Mouse (Mus musculus) E14TG2a.4 (cell line): Measurements from ENCODE around the gene Tm9sf1.

Experiments used
- CTCF ChIP-seq: conservative IDR thresholded peaks from 2 replicates; pipeline ENCODE4 v1.5.1; 2014; ENCODE audit warnings: low read length
- NANOG ChIP-seq: IDR thresholded peaks from 2 replicates; pipeline ENCODE4 v1.6.1; 2014; ENCODE audit warnings: borderline replicate concordance, low read length, mixed read lengths
- POU5F1 ChIP-seq: IDR thresholded peaks from 2 replicates; pipeline ENCODE4 v1.6.1; 2014; ENCODE audit warnings: low read length, borderline replicate concordance

DNA sequence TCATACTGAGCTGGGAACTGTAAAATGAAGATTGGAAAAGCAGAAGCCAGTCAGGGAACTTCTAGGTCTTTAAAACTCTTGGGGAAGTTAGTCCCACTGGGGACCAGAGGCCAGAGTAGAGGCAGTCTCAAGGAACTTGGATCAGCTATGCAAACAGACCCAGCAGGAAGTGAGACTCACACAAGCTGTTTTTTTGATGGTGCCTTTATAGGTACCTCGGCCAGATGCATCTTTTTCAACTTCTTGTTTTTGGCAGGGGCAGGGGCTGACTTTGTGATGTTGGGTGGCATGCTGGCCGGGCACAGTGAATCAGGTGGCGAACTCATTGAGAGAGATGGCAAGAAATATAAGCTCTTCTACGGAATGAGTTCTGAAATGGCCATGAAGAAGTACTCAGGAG, 34.0 kb upstream of the Tm9sf1 start:
- TF ChIP-seq CTCF, result no peak
- no peak for TF ChIP-seq POU5F1
- no peak for TF ChIP-seq NANOG
